Mouse (Mus musculus) v-Abl transformed pro-B cells (cell line): ENCODE data around the gene Gsk3a.

Experiments
- in situ Hi-C, 2 experiments: fragments of 400-800 bp; cut with MboI; formaldehyde crosslinking; loops; one replicate each; pipeline ENCODE4 v1.15.1; 2025; ENCODE audit not compliant: unreplicated experiment in 2 of 2

Gsk3a gene

GRCm38 (mm10) chr7:25237249-25238014 lies at the start of gene Gsk3a:
Gsk3a (minus strand) TSS chr7:25237851.
- in situ Hi-C loops, result loop anchor here in 1 of 2 experiments (5.0 kb wide), 2 partner anchors 40 to 50 kb away; no protein-coding TSS in a partner anchor

GRCm38 (mm10) chr7:25286989-25287388 lies 49.3 kb upstream of the Gsk3a start:
- in situ Hi-C loops, result loop anchor here in 1 of 2 experiments (25.0 kb wide), 1 partner anchor 725 kb away; no protein-coding TSS in a partner anchor

DNA sequence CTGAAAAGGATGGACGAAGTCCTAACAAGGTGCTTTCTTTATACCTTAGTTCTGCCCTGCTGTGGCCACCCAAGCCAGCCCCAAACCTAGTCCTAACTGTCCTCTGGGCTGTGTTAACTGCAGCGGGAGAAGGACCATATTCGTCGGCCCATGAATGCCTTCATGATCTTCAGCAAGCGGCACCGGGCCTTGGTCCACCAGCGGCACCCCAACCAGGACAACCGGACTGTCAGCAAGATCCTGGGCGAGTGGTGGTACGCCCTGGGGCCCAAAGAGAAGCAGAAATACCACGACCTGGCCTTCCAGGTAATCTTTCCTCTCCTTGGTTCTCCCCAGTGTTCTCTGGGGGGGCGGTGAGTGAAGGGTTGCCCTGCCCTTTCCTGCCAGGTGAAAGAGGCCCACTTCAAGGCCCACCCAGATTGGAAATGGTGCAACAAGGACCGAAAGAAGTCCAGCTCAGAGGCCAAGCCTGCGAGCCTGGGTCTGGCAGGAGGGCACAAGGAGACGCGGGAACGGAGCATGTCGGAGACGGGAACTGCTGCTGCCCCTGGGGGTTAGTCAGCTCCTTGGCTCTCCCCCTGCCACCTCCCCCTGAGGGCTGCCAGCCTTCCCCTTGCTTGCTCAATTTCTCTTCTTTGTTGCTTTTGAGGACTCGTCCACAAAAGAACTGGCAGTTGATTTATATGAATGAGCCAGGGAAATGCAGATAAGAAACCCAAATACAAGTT lies 48.0 kb upstream of the Gsk3a start:
- in situ Hi-C loops, result loop anchor here in 1 of 2 experiments (25.0 kb wide), 1 partner anchor 723 kb away; no protein-coding TSS in a partner anchor

DNA sequence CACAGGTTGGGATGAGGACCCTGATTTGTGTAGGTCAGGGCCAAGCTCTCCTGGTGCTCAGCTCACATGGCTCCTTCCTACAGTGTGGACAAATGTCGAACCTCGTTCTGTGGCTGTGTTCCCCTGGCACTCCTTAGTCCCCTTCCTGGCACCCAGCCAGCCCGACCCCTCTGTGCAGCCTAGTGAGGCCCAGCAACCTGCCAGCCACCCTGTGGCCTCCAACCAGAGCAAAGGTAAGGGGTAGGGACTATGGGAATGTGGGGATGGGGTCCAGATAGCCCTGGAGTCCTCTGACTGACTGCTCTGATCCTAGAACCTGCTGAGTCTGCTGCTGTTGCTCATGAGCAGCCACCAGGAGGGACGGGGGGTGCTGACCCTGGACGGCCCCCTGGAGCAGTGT lies 47.1 kb upstream of the Gsk3a start:
- in situ Hi-C loops, result loop anchor here (5.0 to 25.0 kb wide), 2 partner anchors 33 to 722 kb away; partner anchors contain the start of gene Megf8 (in 2 of the 2)

- in situ Hi-C loops, result loop anchor here (5.0 to 25.0 kb wide), 2 partner anchors 33 to 722 kb away; partner anchors contain the start of gene Megf8 (in 2 of the 2)
Observed at GRCm38 (mm10) chr7:25284171-25284570, 46.5 kb upstream of the Gsk3a start.

DNA sequence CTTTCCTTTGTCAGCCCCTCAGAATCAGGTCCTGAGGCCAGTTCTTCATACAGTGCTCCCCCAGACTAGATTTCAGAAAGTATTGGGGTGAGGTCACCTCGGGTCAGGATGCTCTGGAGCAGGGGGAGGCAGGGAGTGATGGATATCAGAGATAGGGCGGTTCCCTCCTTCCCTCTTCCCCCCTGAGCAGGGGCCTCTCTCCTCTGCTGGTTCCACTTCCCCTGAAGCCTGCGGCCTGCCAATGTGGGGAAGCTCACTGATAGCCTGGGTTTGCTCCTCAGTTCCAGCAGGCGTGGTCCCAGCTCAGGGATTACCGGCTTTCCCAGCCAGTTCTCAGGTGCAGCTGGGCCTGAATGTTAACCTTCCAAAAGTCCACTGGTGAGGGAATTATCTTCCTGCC lies 46.0 kb upstream of the Gsk3a start:
- in situ Hi-C loops, result loop anchor here (5.0 to 25.0 kb wide), 2 partner anchors 34 to 721 kb away; partner anchors contain the start of gene Megf8 (in 2 of the 2)

DNA sequence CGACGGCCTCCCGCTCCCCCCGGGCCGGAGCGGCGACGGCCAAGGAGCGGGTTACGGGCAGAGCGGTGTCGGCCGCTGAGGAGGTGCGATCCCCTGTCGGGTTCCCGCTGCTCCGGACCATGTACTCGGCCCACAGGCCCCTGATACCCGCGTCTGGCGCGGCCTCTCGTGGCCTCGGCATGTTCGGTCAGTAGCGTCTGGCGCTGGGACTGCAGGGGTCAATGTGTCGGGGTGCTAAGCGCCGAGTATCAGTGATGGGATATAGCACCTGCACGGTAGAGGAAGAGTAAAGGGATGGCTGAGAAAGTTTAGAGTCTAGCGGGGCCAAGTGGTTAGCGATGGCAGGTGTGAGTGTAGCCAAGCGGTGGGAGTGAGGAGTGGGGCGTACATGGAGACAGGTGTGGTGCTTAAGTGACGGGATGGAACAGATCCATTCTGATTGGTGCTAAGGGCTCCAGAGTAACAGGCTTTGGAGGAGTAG lies 45.1 kb upstream of the Gsk3a start:
- in situ Hi-C loops, result loop anchor here (5.0 to 25.0 kb wide), 2 partner anchors 35 to 720 kb away; partner anchors contain the start of gene Megf8 (in 2 of the 2)

- in situ Hi-C loops, result loop anchor here (5.0 to 25.0 kb wide), 2 partner anchors 35 to 720 kb away; partner anchors contain the start of gene Megf8 (in 2 of the 2)
Observed at GRCm38 (mm10) chr7:25281734-25282601, 44.3 kb upstream of the Gsk3a start.

DNA sequence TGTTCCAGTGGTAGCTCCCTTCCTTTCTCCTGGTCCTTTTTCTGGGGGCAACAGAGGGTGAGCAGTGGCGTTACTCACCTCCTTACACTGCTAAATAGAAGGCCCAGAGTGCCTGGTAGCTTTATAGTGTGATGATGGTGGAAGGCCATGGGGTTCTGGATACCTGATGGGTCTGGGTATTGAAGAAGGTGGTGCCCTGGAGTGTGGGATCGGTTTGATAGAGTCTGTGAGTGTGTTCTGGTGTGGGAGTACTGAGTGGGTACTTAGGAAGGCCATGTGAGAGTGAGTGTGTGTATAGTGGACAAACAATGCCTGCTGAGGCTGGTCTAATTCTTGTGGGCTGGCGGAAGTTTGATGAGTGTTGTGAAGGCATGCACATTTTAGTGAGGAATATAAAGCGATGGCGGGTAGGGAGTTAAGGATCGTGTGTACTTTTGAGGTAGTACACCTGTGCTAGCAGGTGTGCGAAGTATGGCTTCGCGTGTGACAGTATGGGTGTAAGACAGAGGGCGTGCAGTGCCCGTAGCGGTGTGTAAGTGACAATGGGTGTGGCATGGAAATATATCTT lies 43.6 kb upstream of the Gsk3a start:
- in situ Hi-C loops, result loop anchor here (5.0 to 25.0 kb wide), 2 partner anchors 36 to 719 kb away; partner anchors contain the start of gene Megf8 (in 2 of the 2)

- in situ Hi-C loops, result loop anchor here (5.0 to 25.0 kb wide), 6 partner anchors 37 to 718 kb away; partner anchors contain the start of genes Megf8 (in 2 of the 2) and Gsk3a (in 1 of the 2)
Observed at GRCm38 (mm10) chr7:25279861-25280791, 42.5 kb upstream of the Gsk3a start.

- in situ Hi-C loops, result loop anchor here (5.0 to 25.0 kb wide), 5 partner anchors 37 to 717 kb away; partner anchors contain the start of gene Gsk3a (in 1 of the 2)
Observed at GRCm38 (mm10) chr7:25279076-25279860, 41.6 kb upstream of the Gsk3a start.

GRCm38 (mm10) chr7:25278341-25279075 lies 40.9 kb upstream of the Gsk3a start:
- in situ Hi-C loops, result loop anchor here (5.0 to 25.0 kb wide), 5 partner anchors 36 to 716 kb away; partner anchors contain the start of gene Gsk3a (in 1 of the 2)

DNA sequence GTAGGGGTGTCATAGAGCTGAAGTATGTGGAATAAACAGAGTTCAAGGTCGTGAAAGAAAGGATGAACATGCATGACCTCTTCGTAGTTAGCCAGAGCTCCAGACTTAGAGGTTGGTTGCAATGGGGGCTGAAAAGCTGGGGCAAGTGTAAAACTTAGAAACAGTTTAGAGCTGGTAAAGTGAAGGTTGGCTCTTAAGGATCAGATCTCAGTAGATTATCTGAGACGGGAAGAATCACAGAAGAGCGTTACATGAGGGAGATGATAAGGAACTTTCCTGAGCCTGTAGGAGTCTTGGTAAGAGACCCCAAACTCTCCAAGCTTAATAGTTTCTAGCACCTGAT lies 40.3 kb upstream of the Gsk3a start:
- in situ Hi-C loops, result loop anchor here (5.0 to 25.0 kb wide), 5 partner anchors 36 to 716 kb away; partner anchors contain the start of gene Gsk3a (in 1 of the 2)

GRCm38 (mm10) chr7:25277405-25277804 lies 39.8 kb upstream of the Gsk3a start:
- in situ Hi-C loops, result loop anchor here (5.0 to 25.0 kb wide), 5 partner anchors 35 to 715 kb away; partner anchors contain the start of gene Gsk3a (in 1 of the 2)

DNA sequence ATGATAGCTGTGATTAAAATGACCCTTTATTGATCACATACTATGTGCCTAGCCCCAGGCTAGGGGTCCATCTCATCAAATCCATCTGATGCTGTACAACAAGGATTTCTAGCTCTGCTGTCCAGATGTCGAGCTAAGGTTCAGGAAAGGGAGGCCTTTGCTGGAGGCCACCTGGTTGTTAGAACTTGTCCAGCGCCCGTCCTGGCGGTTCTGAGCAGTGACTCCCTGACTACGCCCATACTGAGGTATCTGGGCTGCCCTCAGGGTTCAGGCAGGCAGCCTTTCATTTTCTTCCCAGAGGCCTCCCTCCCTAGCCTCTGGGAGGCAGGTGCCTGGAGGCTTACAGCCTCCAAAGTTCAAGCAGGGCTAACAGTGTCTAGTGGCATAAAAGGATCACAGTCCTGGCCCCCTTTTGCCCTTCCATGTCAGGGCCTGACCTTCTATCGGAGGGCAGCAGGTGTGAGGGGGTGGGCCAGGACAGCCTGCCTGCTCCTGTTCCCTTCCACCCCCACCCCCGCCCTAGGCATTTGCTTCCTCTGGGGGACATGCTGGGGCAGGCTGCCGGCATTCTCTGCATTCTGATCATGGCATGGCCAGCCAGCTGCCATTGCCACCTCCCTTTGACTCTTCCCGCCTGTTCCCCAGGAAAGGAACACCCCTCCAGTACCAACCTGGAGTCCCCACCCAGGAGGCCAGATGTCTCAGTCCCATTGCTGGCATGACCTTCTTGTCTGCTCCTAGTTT lies 38.1 kb upstream of the Gsk3a start:
- in situ Hi-C loops, result loop anchor here (5.0 to 25.0 kb wide), 5 partner anchors 33 to 713 kb away; partner anchors contain the start of gene Gsk3a (in 1 of the 2)

DNA sequence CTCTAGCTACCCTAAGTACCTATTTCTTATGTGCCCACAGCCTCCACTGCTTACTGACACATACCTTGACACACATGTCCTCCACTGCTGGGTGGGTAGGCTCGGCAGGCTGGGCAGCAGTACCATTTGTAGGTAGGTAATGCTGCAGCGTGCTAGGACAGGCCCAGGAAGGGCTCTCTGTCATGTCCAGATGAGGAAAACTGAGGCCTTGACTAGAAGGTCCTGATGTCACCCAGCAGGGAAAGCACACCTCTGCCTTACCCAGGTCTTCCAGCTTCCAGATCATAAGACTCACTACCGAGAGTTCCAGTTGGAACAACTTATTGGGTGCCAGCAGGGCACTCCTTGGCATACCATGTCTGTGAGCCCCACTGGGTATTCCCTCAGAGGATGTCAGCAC lies 37.3 kb upstream of the Gsk3a start:
- in situ Hi-C loops, result loop anchor here (5.0 to 25.0 kb wide), 5 partner anchors 33 to 713 kb away; partner anchors contain the start of gene Gsk3a (in 1 of the 2)
